Mouse (Mus musculus): ENCODE measurements around the gene Obsl1.

DNA sequence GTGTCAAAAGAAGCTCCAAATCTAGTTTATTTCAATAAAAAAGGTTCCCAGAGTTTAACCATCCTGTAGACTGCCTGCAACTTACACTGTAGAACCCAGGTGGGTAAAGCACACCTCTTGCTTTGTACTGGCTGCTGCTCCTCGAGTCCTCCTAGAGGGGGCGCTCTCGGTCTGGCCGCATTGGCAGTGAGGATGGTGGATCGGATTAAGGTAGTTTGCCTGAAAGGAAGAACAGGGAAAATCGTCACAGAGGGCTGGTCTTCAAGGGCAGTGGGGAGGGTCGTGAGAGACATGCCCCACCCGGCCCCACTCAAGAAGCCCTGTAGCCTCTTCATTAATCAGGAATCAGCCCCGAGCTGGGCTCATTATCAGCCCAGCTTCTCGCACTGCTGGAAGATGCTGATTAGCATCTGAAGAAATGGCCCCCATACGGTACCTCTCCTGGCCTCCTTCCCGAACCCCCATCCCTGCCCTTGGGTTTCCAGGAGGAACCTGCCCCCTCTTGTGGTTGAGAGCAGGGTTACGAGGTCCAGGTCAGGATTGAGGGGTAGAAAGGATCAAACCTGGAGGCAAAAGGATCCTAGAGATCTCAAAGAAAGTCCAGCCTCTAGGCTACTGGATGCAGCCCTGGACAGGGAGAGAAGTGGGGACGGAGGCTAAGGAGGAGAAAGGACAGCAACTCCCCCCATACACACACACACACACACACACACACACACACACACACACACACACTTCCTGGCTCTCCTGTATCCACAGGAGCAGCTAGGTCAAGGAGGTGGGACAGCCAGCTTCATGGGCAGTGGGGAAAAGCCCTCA is 49.3 kb downstream of the Obsl1 start:
- TF ChIP-seq TCF12 (IDR thresholded peaks at IDR 0.05; ENCODE audit: low read depth, low read length) (no peak), MYC (IDR thresholded peaks at IDR 0.05; ENCODE audit: low read depth, low read length) (no peak), USF2 (IDR thresholded peaks at IDR 0.05; ENCODE audit: borderline replicate concordance in 1 of 2, insufficient read depth in 1 of 2, low read depth in 1 of 2, low read length in 2 of 2) (no peak), KAT2A (conservative IDR thresholded peaks at IDR 0.05; ENCODE audit: low read depth, low read length) (no peak), CHD1 (IDR thresholded peaks at IDR 0.05; ENCODE audit: low read depth, low read length) (no peak), ELF1 (IDR thresholded peaks at IDR 0.05; ENCODE audit: low read depth, low read length) (no peak)

Measured in MEL (cell line).